Mouse (Mus musculus): ENCODE results near the gene Ptgfrn. TPM values are rescaled to one million over a fixed set of nuclear protein-coding genes. Genes with fewer than 3 reads are reported as not detected.

Ptgfrn gene
- polyA plus RNA-seq, 1 experiment: 4.5 TPM

DNA sequence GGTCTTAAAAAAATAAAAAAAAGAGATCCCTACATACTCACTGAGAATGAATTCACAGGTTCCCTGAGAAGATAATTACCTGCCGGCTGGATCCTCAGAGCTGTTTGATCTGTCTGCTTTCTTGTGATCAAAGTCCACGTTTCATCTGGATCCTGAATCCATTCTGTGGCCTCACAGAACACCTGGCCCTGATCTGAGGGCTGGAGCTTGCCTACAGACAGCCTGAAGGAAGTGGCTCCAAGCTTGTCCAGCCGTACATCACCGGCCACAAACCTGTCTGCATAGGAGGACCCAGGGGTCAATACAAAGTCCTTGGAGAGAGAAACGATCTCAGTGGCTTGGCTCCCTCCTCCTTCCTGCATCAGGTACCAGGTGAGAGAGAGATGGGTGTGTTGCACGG lies 91.6 kb downstream of the Ptgfrn start:
- 90% methylated on average over 6 of the region's 6 CpGs for WGBS
- DNase-seq: no peak
- TF ChIP-seq POLR2A (IDR thresholded peaks at IDR 0.05; ENCODE audit: borderline replicate concordance, insufficient read depth, low read length) (no peak), CTCF (IDR thresholded peaks at IDR 0.05; ENCODE audit: borderline replicate concordance, insufficient read depth, low read depth, low read length) (no peak)

DNA sequence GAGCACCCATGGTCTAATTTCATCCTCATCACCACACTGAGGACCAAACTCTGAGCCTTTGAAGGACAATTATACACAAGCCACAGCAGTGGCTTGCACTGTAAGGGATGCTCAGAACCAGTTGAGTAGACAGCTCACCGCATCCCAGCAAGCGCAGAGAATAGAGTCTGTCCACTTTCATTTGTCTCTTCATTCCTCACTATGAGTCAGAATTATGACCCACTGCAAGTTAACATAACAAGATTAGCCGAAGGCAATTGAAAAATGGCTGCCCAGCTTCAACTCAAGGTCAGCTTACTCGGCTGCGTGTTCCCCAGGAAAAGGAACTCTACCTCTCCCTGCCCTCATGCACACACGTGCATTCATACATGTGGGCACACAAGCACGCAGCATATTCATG lies 94.0 kb downstream of the Ptgfrn start:
- Histone ChIP-seq H3K27ac (ENCODE audit: insufficient read depth, low read length) (no peak overlapping the region), H3K27me3 (ENCODE audit: control insufficient read depth, insufficient read depth, low read length) (no peaks in the 10 kb centered on the region), H3K4me3 (replicated peaks; ENCODE audit: insufficient read depth, low read depth, low read length) (no peak overlapping the region), H3K4me1 (ENCODE audit: control insufficient read depth, insufficient read depth, low read length) (no peaks in the 10 kb centered on the region)
- TF ChIP-seq POLR2A (IDR thresholded peaks at IDR 0.05; ENCODE audit: borderline replicate concordance, insufficient read depth, low read length) (no peak), CTCF (IDR thresholded peaks at IDR 0.05; ENCODE audit: borderline replicate concordance, insufficient read depth, low read depth, low read length) (no peak)
- WGBS: 94% methylated on average over 7 of the region's 7 CpGs
- no peak for DNase-seq

More for the DNA sequence above, 91.6 kb downstream of the Ptgfrn start:
- H3K4me3 ChIP-seq (replicated peaks; ENCODE audit: insufficient read depth, low read depth, low read length): no peak overlapping the region
- no peaks in the 10 kb centered on the region for H3K4me1 ChIP-seq (ENCODE audit: control insufficient read depth, insufficient read depth, low read length)
- H3K27me3 ChIP-seq (ENCODE audit: control insufficient read depth, insufficient read depth, low read length): no peaks in the 10 kb centered on the region
- H3K27ac ChIP-seq (ENCODE audit: insufficient read depth, low read length): no peak overlapping the region

DNA sequence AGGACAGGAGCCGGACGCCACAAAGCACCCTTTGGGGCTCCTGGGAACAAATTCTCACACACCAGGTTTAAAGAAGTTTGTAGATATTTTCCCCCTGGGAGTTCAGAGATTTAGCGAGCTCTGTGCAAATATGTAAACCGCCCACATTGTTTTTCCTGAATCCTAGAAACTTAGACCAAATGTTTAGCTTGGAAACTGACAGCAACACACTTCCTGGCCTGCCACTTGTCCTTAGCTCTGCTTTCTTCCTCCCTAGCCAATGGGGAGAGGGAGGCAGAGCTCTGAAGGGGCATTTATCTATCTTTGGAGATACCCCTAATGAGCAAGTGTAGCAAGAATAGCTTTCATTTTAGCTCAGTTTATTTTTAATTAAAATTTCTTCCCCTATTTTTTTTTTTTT lies 94.8 kb downstream of the Ptgfrn start:
- WGBS: 79% methylated on average over 4 of the region's 4 CpGs
- Histone ChIP-seq H3K27ac (ENCODE audit: insufficient read depth, low read length) (no peak overlapping the region), H3K27me3 (ENCODE audit: control insufficient read depth, insufficient read depth, low read length) (no peaks in the 10 kb centered on the region), H3K4me3 (replicated peaks; ENCODE audit: insufficient read depth, low read depth, low read length) (no peak overlapping the region), H3K4me1 (ENCODE audit: control insufficient read depth, insufficient read depth, low read length) (no peaks in the 10 kb centered on the region)
- DNase-seq: no peak
- TF ChIP-seq POLR2A (IDR thresholded peaks at IDR 0.05; ENCODE audit: borderline replicate concordance, insufficient read depth, low read length): no peak

DNA sequence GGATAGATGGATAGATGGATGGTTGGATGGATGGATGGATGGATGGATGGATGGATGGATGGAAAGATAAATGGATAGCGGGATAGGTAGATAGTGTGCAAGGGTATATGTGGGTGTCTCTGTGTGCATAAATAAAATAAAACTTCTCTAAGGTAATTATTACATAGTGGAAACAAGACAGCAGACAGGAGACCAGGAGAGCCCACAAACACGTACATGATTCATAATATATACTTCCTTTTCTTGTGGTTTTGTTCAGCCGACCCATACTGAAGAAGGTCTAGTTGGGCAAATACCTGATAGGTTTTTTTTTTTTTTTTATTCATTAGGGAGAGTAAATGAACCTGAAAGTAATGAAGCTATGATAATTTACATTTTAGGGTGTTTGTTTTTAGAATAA lies 96.5 kb downstream of the Ptgfrn start:
- Histone ChIP-seq H3K27ac (ENCODE audit: insufficient read depth, low read length) (no peak overlapping the region), H3K4me1 (ENCODE audit: control insufficient read depth, insufficient read depth, low read length) (no peaks in the 10 kb centered on the region), H3K4me3 (replicated peaks; ENCODE audit: insufficient read depth, low read depth, low read length) (no peak overlapping the region), H3K27me3 (ENCODE audit: control insufficient read depth, insufficient read depth, low read length) (no peaks in the 10 kb centered on the region)
- no peak for TF ChIP-seq CTCF (IDR thresholded peaks at IDR 0.05; ENCODE audit: borderline replicate concordance, insufficient read depth, low read depth, low read length)
- no peak for TF ChIP-seq POLR2A (IDR thresholded peaks at IDR 0.05; ENCODE audit: borderline replicate concordance, insufficient read depth, low read length)
- DNase-seq: no peak
- WGBS: 97% methylated on average over 3 of the region's 3 CpGs

DNA sequence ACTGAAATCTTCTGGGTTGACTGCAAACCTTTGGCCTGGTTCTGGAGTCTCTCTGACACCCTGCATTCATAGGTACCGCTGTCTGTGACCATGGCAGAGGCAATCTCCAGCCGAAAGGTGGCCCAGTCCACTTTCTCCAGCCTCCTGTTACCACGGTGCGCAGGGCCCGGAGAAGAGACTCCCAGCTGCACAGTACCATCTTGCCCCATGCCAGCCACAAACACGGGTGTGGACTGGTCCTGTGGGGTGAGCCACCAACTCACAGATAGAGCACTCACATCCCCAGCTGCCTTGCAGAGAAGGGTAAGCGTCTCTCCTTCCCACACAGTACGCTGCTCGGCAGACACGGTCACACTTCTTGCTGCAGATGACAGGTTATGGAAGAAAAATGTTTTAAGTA lies 97.1 kb downstream of the Ptgfrn start:
- DNase-seq: no peak
- Histone ChIP-seq H3K27me3 (ENCODE audit: control insufficient read depth, insufficient read depth, low read length) (no peaks in the 10 kb centered on the region), H3K27ac (ENCODE audit: insufficient read depth, low read length) (no peak overlapping the region), H3K4me3 (replicated peaks; ENCODE audit: insufficient read depth, low read depth, low read length) (no peak overlapping the region), H3K4me1 (ENCODE audit: control insufficient read depth, insufficient read depth, low read length) (no peaks in the 10 kb centered on the region)
- WGBS: 82% methylated on average over 10 of the region's 10 CpGs
- TF ChIP-seq CTCF (IDR thresholded peaks at IDR 0.05; ENCODE audit: borderline replicate concordance, insufficient read depth, low read depth, low read length) (no peak), POLR2A (IDR thresholded peaks at IDR 0.05; ENCODE audit: borderline replicate concordance, insufficient read depth, low read length) (no peak)

DNA sequence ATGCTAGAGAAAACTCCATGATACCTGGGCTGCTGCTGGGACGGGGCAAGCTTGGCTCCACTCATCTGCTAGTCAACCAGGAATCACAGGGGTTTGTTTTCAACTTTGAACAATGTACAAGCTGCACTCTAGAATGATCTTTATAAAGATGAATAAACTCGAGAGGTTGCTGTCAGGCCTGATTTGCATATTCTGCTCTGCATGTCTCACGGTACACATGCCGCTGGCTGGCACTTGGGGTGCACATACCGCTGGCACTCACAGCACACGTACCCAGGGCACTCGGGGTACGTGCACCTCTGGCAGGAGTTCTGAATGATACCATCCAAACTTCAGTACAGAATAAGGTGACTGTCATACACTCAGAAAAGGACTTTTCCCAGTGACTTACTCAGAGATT lies 97.5 kb downstream of the Ptgfrn start:
- no peak overlapping the region for H3K27ac ChIP-seq (ENCODE audit: insufficient read depth, low read length)
- no peak for DNase-seq
- 45% methylated on average over 8 of the region's 8 CpGs for WGBS
- H3K27me3 ChIP-seq (ENCODE audit: control insufficient read depth, insufficient read depth, low read length): no peaks in the 10 kb centered on the region
- no peak for TF ChIP-seq POLR2A (IDR thresholded peaks at IDR 0.05; ENCODE audit: borderline replicate concordance, insufficient read depth, low read length)
- no peak for TF ChIP-seq CTCF (IDR thresholded peaks at IDR 0.05; ENCODE audit: borderline replicate concordance, insufficient read depth, low read depth, low read length)
- no peak overlapping the region for H3K4me3 ChIP-seq (replicated peaks; ENCODE audit: insufficient read depth, low read depth, low read length)
- H3K4me1 ChIP-seq (ENCODE audit: control insufficient read depth, insufficient read depth, low read length): no peaks in the 10 kb centered on the region

DNA sequence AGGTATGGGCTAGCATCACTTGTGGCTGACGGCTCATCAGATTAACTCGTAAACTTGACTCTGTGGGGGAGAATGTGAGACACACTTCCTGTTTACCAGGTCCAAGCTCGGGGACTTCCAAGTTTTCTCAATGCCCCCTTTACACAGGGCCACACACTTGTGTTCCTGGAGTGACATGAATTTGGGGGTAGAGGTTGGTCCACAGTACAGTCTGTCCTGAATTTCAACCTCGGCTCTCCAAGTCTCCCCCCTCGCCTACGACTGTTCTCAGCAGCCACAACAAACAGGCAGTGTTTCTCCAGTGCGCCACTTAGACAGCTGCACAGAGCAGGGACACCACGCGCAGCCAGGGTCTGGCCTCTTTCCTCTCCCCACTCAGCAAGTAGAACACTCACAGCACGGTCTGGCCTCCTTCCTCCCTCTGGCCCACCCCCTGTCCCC lies 97.9 kb downstream of the Ptgfrn start:
- Histone ChIP-seq H3K4me1 (ENCODE audit: control insufficient read depth, insufficient read depth, low read length) (no peaks in the 10 kb centered on the region), H3K27me3 (ENCODE audit: control insufficient read depth, insufficient read depth, low read length) (no peaks in the 10 kb centered on the region), H3K27ac (ENCODE audit: insufficient read depth, low read length) (no peak overlapping the region), H3K4me3 (replicated peaks; ENCODE audit: insufficient read depth, low read depth, low read length) (no peak overlapping the region)
- WGBS: 12% methylated on average over 10 of the region's 10 CpGs
- DNase-seq: peak in 1 of 2 experiments; percentile 25
- no peak for TF ChIP-seq POLR2A (IDR thresholded peaks at IDR 0.05; ENCODE audit: borderline replicate concordance, insufficient read depth, low read length)
- no peak for TF ChIP-seq CTCF (IDR thresholded peaks at IDR 0.05; ENCODE audit: borderline replicate concordance, insufficient read depth, low read depth, low read length)

DNA sequence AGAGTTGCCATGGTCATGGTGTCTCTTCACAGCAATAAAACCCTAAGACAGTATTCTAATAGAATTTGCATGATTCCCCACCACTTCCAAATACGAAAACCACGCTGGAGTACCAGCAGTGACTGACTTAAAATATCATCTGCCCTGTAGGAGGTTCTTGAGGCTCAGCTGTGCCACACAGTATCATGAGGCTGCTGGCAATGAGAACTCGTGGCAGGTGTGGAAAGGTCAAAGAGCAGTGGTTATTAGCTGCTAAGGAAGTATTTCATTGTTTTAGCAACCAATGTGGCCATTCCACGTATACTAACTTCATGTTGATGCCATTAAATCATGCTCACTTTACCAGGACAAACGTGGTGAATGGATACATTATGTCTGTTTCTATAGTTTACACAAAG lies 98.9 kb downstream of the Ptgfrn start:
- DNase-seq: no peak
- Histone ChIP-seq H3K4me1 (ENCODE audit: control insufficient read depth, insufficient read depth, low read length) (no peaks in the 10 kb centered on the region), H3K27me3 (ENCODE audit: control insufficient read depth, insufficient read depth, low read length) (no peaks in the 10 kb centered on the region), H3K4me3 (replicated peaks; ENCODE audit: insufficient read depth, low read depth, low read length) (no peak overlapping the region), H3K27ac (ENCODE audit: insufficient read depth, low read length) (no peak overlapping the region)
- TF ChIP-seq POLR2A (IDR thresholded peaks at IDR 0.05; ENCODE audit: borderline replicate concordance, insufficient read depth, low read length) (no peak), CTCF (IDR thresholded peaks at IDR 0.05; ENCODE audit: borderline replicate concordance, insufficient read depth, low read depth, low read length) (no peak)
- WGBS: 63% methylated on average over 5 of the region's 5 CpGs

Data from cerebellum, adult 2 months (tissue).